Mouse (Mus musculus) heart, postnatal 0 days (tissue): ENCODE results near the gene Pitx2.

Experiments used
- CTCF ChIP-seq: IDR thresholded peaks from 2 replicates; pipeline ENCODE4 v1.5.1; 2016; ENCODE audit warnings: antibody characterized with exemption, control low read depth, low read depth
- EP300 ChIP-seq: IDR thresholded peaks from 2 replicates; pipeline ENCODE4 v1.6.1; 2016; ENCODE audit warnings: antibody characterized with exemption, low read depth

DNA sequence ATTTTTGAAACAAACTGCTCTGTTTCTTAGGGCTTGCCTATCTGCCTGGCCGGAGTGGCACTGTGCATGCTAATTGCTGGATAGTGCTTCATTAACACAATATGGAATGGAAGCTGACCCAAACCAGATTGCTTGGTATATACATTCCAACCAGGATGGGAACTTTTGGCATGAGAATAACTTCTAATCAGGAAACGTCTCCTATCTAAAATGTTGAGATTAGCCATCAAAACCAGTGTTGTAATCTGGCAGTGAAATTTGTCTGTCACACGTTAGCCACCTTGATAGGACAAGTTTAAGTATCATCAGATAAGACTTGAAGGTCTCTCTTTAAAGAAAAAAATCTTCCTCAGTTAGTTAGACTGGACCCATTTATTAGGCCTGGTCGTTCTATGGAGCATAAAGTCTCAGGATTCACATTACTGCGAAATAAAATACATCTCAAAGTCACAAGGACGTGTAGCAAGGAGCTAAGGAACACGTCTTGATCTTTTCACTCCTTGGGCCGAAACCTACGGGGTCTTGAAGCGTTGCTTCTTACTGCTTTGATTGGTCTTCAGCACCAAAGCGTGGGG, 2.1 kb downstream of the Pitx2 start:
- TF ChIP-seq CTCF (no peak), EP300 (no peak)
